Mouse (Mus musculus) fat pad, adult 2 months (tissue): ENCODE results near the gene Lpin3.

Experiments
- DNase-seq: peaks from one replicate; pipeline ENCODE4 v3.0.0-alpha.2; 2011; ENCODE audit warnings: low read depth, low spot score; ENCODE audit errors: extremely low read depth

Gene Lpin3

GRCm38 (mm10) chr2:160880453-160881195 is at the start of gene Lpin3:
TSS of gene Lpin3 (plus strand) at chr2:160880670.
- DNase-seq: no peak

DNA sequence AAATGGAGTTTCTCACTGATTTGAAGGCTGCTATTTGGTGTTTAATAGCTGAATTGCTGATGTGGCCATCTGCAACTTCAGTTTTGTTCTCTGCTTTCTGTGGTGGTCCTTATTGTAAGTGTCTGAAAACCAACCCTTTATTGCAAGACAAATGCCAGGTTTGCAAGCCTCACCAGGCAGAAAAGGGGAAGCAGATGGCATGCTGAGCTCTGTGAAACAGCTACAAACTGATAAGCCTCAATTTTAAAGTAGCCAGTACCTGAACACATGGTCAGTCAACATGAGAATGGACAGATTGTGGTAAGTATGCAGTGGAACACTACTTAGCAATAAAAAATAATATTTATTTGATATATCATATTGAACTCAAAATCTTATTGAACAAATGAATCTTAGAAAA is 39.6 kb upstream of the Lpin3 start:
- no peak for DNase-seq

DNA sequence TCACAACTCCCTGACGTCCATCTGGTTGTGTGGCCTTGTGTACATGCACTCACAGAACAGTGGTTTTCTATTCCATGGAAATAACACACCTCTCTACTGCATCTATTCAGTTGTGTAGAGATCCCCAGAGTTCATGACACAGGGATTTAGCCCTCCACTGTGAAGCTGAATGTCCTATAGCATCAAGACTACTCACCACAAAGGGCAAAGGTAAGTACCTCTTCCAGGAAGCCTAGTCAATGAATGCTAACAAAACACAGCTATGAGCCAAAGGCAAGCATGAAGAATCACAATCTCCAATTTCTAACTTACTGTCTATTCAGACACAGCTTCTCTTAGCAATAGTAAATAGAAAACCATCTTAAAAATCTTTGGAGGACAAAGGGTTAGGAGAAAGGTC is 32.8 kb upstream of the Lpin3 start:
- DNase-seq: no peak

DNA sequence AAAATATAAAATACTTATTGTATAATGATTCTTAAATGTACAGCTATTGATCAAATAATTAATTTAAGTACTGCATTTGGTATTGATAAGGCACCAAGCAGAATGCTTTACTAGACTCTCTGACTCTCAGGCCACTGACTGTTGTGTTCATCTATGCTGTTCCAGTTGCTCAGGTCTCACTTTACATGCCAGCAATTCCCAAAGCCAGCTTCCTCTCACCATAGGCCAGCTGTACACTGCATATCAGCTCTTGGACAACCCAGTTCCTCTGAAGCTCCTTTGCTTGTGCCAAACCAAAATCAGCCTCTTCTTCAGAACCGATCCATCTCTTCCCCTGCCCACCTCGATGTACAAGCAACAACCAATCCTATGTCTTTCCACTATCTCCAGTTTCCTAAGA is 32.3 kb upstream of the Lpin3 start:
- DNase-seq: no peak

DNA sequence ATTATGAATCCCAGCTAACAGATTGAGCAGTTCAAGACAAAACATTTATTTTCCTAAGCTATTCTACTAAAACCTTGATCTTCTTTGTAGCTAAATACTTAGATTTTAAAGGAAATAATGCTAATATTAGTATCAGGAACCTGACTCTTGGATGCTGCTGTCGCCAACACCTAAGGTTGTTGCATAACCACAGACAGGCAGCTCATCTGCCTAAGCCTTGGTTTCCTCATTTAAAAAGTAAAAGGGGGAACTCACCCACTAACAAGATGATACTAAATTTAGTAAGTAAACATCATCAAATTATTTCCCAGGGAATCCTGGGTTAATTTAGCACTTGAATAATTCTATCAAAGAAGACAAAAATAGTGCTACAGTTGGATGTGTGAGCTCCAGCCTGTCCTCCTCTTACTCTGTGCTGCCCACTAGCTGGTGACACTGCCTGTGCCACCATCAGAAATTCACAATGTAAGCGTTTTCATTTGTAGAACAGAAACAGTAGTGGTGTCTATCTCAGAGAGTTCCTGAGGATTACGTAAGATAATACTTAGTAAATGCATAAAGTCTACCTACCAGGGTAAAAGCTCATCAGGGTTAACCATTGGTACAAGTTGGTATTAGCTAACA is 30.7 kb upstream of the Lpin3 start:
- no peak for DNase-seq

- no peak for DNase-seq
Observed at GRCm38 (mm10) chr2:160850360-160850759, 30.1 kb upstream of the Lpin3 start.

- DNase-seq: no peak
Observed at GRCm38 (mm10) chr2:160854687-160855086, 25.8 kb upstream of the Lpin3 start.

GRCm38 (mm10) chr2:160856359-160857102 is 23.9 kb upstream of the Lpin3 start:
- DNase-seq: no peak

DNA sequence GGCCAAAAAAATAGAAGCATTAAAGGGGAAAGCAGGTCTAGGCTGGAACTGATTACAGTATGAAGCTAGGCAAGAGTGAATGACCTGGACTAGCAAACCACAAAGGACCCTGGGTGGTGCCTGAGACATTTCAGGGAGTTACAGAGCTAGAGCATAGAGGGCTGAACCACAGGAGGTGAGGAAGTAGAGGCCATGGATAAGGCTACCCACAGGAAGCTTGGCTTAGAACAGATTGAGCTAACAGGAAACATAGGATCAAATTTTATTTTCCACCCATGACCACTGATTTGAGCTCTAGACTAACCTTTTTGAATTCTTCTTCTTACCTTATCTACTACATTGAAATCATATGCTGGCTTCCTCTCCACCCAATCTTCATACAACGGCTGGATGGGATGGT is 20.1 kb upstream of the Lpin3 start:
- DNase-seq: no peak

- DNase-seq: no peak
Observed at GRCm38 (mm10) chr2:160864112-160864511, 16.4 kb upstream of the Lpin3 start.

DNA sequence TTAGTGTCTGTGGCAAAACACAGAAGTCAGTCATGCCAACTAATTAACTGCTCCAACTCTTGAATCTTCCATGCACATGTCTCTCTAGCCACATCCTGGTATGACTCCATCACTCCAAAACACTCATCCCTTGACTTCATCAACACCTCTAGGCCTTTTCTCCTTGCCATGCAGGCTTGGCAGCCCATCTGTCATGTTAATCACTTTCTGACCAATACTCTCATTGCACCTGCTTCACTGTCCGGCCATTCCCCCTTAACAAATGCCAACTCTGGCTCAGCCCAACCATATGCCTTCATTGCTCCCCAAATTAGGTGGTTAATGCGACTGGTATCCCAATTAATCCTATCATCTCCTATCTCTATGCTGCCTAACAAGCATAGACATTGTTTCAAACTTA is 15.2 kb upstream of the Lpin3 start:
- DNase-seq: no peak

DNA sequence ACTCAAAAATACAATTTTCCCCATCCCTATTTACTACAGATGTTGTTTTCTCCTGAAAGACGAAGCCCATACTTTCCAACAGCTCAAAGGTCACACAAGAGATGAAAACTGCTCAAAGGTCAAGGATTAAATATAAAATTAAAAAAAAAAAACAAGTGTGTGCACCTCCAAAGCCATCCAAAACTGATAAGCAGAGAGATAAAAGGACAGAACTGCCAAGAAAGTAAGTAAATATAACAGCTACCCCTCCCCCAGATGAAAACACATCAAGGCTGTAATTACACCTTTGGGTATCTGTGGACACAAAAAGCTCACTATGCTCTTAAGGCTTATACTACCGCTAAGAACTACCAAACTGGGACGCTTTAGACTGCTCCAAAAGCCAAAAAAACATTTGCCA is 11.0 kb upstream of the Lpin3 start:
- DNase-seq: no peak

DNA sequence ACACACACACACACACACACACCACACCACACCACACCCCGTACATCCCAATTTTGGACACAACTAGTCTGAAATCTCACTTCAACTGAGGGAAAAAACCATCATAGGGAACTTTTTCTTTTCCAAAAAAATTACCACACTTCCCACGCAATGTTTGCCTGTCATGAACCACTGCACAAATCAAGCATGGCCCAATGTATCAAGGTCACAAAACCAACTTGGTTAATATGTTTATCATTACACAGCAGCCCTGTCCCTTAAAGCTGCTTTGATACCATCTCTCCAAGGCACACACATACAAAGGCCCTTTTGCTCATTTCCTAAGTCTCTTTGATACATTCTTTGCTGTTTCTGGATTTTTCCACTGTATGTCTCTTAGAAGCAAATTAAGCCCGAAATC is 9.2 kb upstream of the Lpin3 start:
- DNase-seq: no peak

- DNase-seq: no peak
Observed at GRCm38 (mm10) chr2:160872395-160872794, 8.1 kb upstream of the Lpin3 start.

GRCm38 (mm10) chr2:160872890-160873382 is 7.5 kb upstream of the Lpin3 start, which contains the start of gene Zhx3:
TSS of gene Zhx3 (minus strand) at chr2:160872998.
- DNase-seq: no peak

GRCm38 (mm10) chr2:160874231-160874877 is 6.1 kb upstream of the Lpin3 start:
- DNase-seq: no peak

DNA sequence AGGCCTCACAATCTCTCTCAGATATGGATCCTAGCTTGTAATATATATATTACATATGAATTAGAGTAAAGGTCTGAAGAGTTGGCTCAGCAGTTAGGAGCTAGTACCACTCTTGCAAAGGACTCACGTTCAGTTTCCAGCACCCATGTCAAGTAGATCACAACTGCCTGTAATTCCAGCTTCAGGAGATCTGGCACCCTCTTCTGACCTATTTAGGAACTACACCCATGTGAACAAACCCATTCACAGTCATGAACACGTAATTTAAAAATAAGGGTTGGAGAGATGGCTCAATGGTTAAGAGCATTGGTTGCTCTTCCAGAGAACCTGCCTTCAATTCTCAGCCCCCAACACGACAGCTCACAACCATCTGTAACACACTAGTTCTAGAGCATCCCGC is 4.4 kb upstream of the Lpin3 start:
- no peak for DNase-seq

DNA sequence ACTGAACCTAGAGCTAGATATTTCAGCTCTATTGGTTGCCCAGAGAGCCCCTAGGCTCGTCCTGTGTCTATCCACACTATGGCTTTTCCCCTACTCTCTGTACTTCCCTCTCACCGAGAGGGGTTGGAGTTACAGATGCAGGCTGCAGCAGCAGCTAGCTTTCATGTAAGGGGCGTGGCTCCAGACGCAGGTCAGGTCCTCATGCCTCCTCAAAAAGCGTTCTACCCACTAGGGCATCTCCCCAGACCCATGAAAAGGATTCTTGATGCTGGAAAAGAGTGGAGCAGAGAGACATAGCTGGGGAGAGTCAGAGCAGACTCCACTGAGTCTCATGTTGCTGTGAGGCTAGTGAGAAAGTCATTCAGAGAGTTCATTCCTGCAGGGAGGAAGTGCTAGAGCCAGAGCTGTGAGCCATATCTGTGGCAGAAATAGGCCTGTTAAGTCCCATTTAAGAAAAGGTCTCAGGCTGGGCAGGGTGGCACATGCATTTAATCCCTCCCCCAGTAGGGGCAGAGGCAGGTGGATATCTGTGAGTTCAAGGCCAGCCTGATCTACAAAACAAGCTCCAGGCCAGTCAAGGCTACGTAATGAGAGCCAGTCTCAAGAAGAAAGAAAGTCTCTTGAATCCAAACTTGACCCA is 1.1 kb downstream of the Lpin3 start:
- no peak for DNase-seq

DNA sequence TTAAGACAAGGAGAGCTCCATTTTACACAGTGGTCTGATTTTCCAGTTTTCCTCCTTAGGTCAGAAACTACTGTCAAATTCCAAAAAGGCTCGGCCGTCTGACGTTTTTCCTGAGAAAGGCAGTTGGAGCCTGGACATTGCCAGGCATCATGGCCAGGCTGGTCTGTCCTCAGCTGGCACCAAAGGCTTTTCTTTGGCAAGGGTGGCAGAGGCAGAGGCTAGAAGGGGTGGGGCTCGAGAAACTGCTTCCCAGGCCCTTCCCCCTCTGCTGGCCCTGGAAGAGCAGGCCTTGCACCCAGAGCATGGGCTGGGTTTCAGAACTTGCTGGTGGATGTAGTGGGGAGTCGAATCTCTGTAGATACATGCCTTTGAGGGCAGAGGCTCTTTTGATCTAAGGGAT is 2.0 kb downstream of the Lpin3 start:
- DNase-seq: no peak

- no peak for DNase-seq
Observed at GRCm38 (mm10) chr2:160883912-160884311, 3.4 kb downstream of the Lpin3 start.

- DNase-seq: no peak
Observed at GRCm38 (mm10) chr2:160884830-160885229, 4.4 kb downstream of the Lpin3 start.
